Mouse (Mus musculus) kidney, adult 2 months (tissue): ENCODE results near the gene Prune1. TPM values are rescaled to one million over a fixed set of nuclear protein-coding genes. Genes with fewer than 3 reads are reported as not detected.
A peak's percentile ranks its signal among the peaks of the same experiment; 100 is the strongest.

ENCODE experiments used
- DNase-seq: peaks from one replicate; pipeline ENCODE4 v3.0.0; 2021
- H3K27ac ChIP-seq: fragments of 200-500 bp; 2 replicates; pipeline ENCODE4 v1.5.1; 2012; ENCODE audit warnings: low read depth, low read length, control low read depth, inconsistent platforms; ENCODE audit not compliant: insufficient read depth
- H3K27me3 ChIP-seq: fragments of 200-500 bp; replicated peaks from 2 replicates; pipeline ENCODE4 v1.6.1; 2012; ENCODE audit warnings: mild to moderate bottlenecking, moderate library complexity, low read length, inconsistent platforms; ENCODE audit not compliant: control insufficient read depth, insufficient read depth
- H3K36me3 ChIP-seq: fragments of 200-500 bp; 2 replicates; pipeline ENCODE4 v1.6.1; 2012; ENCODE audit warnings: mild to moderate bottlenecking, moderate library complexity, low read length, inconsistent platforms; ENCODE audit not compliant: control insufficient read depth, insufficient read depth
- H3K4me1 ChIP-seq: fragments of 200-500 bp; 2 replicates; pipeline ENCODE4 v1.6.1; 2011; ENCODE audit warnings: low read length; ENCODE audit not compliant: control insufficient read depth, insufficient read depth
- H3K4me3 ChIP-seq: fragments of 200-500 bp; 2 replicates; pipeline ENCODE4 v1.5.1; 2011; ENCODE audit warnings: mild to moderate bottlenecking, low read depth, low read length, control low read depth; ENCODE audit not compliant: insufficient read depth
- CTCF ChIP-seq: fragments of 200-500 bp; conservative IDR thresholded peaks from 2 replicates; pipeline ENCODE4 v1.5.1; 2011; ENCODE audit warnings: low read depth, mild to moderate bottlenecking, control low read depth, low read length, moderate library complexity, mixed read lengths; ENCODE audit not compliant: insufficient read depth, insufficient read length
- POLR2A ChIP-seq: fragments of 200-500 bp; IDR thresholded peaks from one replicate; pipeline ENCODE4 v1.6.1; 2011; ENCODE audit warnings: low read depth, low read length, control low read depth
- WGBS: fragments of 180-500 bp; shearing (Covaris S2); methylation state at CpG from one replicate; pipeline ENCODE4 v1.1.7; 2018; 5-methylcytosine and 5-hydroxymethylcytosine counted together
- polyA plus RNA-seq: library from polyadenylated mRNA; depleted of rRNA; stranded (reverse); fragments of >200 nt; gene quantifications from 2 replicates; pipeline ENCODE4 v1.2.3, GENCODE M21; 2012

Prune1 gene
- polyA plus RNA-seq, 1 experiment = 27.0 TPM

- Histone ChIP-seq H3K36me3 (peaks cover 3% of the 10 kb centered on the region), H3K27ac (no peak overlapping the region), H3K4me3 (no peak overlapping the region), H3K4me1 (peaks cover 31% of the 10 kb centered on the region), H3K27me3 (no peaks in the 10 kb centered on the region)
- TF ChIP-seq CTCF (no peak), POLR2A (no peak)
- peak; percentile 47 for DNase-seq
- 65% methylated on average over 23 of the region's 23 CpGs for WGBS
Observed at GRCm38 (mm10) chr3:95235386-95236301, 46.2 kb downstream of the Prune1 start.

- Histone ChIP-seq H3K4me3 (no peak overlapping the region), H3K27ac (peak overlapping the region; percentile 96), H3K27me3 (no peaks in the 10 kb centered on the region), H3K36me3 (peaks cover 3% of the 10 kb centered on the region), H3K4me1 (peaks cover 30% of the 10 kb centered on the region)
- WGBS = 50% methylated on average over 16 of the region's 16 CpGs
- TF ChIP-seq CTCF = no peak
- no peak for TF ChIP-seq POLR2A
- peak; percentile 82 for DNase-seq
Observed at GRCm38 (mm10) chr3:95233303-95233980, 48.4 kb downstream of the Prune1 start.

- Histone ChIP-seq H3K27me3 (no peaks in the 10 kb centered on the region), H3K36me3 (peaks cover 3% of the 10 kb centered on the region), H3K4me1 (peaks cover 30% of the 10 kb centered on the region), H3K4me3 (no peak overlapping the region), H3K27ac (peak overlapping the region; percentile 96)
- 26% methylated on average over 7 of the region's 7 CpGs for WGBS
- peak; percentile 86 for DNase-seq
- TF ChIP-seq POLR2A = no peak
Observed at GRCm38 (mm10) chr3:95232771-95233170, 49.1 kb downstream of the Prune1 start.

- Histone ChIP-seq H3K27me3 (no peaks in the 10 kb centered on the region), H3K4me1 (peaks cover 30% of the 10 kb centered on the region), H3K36me3 (peaks cover 3% of the 10 kb centered on the region), H3K4me3 (peak within 1 kb of the TSS; percentile 22), H3K27ac (peak within 1 kb of the TSS; percentile 96)
- no peak for TF ChIP-seq CTCF
- TF ChIP-seq POLR2A = no peak
- peak; percentile 55 for DNase-seq
- 26% methylated on average over 13 of the region's 13 CpGs for WGBS
Observed at GRCm38 (mm10) chr3:95231298-95232221, 50.3 kb downstream of the Prune1 start, which contains the start of gene Mllt11. Gene Mllt11 (minus strand): TSS chr3:95232171.

- Histone ChIP-seq H3K4me1 (peaks cover 30% of the 10 kb centered on the region), H3K4me3 (peak overlapping the region; percentile 89), H3K27me3 (no peaks in the 10 kb centered on the region), H3K27ac (peak overlapping the region; percentile 96), H3K36me3 (peaks cover 3% of the 10 kb centered on the region)
- DNase-seq = peak; percentile 73
- no peak for TF ChIP-seq POLR2A
- TF ChIP-seq CTCF = no peak
- WGBS = 13% methylated on average over 8 of the region's 8 CpGs
Observed at GRCm38 (mm10) chr3:95230495-95231297, 51.2 kb downstream of the Prune1 start.

- peaks cover 30% of the 10 kb centered on the region for H3K4me1 ChIP-seq
- 0% methylated on average over 13 of the region's 13 CpGs for WGBS
- TF ChIP-seq POLR2A (peak; percentile 51), CTCF (no peak)
- peak overlapping the region; percentile 96 for H3K27ac ChIP-seq
- DNase-seq = peak; percentile 85
- no peaks in the 10 kb centered on the region for H3K27me3 ChIP-seq
- H3K4me3 ChIP-seq = peak overlapping the region; percentile 89
- no peaks in the 10 kb centered on the region; the same call in 1 of the 2 replicates for H3K36me3 ChIP-seq
Observed at GRCm38 (mm10) chr3:95229781-95230494, 51.9 kb downstream of the Prune1 start.
